Mouse (Mus musculus): Measurements from ENCODE around the gene Angel2. TPM values are rescaled to one million over a fixed set of nuclear protein-coding genes. Genes with fewer than 3 reads are reported as not detected.
"Not testable (repeated sequence)": the region's sequence is repeated elsewhere in the genome, so short reads cannot be mapped to it uniquely, and the experiment has no call there.

Angel2 gene
- polyA plus RNA-seq (2012; ENCODE audit: insufficient read depth, insufficient read length, missing spikeins) = 40.7 and 41.7 TPM in 2 replicates

DNA sequence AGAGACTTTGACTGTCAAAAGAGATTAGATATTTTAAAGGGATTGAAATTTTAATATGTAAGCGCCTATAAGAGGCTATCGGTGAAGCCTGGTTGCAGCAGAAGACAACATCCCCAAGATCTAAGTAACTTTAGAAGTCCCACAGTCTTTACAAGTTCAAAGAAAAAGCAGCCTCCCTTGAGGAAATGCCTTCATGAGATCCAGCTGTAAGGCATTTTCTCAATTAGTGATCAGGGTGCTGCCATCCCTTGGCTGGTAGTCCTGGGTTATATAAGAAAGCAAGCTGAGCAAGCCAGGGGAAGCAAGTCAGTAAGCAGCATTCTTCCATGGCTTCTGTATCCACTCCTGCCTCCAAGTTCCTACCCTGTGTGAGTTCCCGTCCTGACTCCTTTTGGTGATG lies at the start of gene Angel2:
Angel2 (plus strand) TSS at position 301 of the 400 bp plus-strand sequence.
- not testable (repeated sequence) for H3K4me3 ChIP-seq (ENCODE audit: insufficient read depth, low read length); H3K27ac ChIP-seq (ENCODE audit: insufficient read depth, low read depth, low read length)
- H3K4me1 ChIP-seq (ENCODE audit: control insufficient read depth, insufficient read depth, low read length) = peaks cover 11% of the 10 kb centered on the region

DNA sequence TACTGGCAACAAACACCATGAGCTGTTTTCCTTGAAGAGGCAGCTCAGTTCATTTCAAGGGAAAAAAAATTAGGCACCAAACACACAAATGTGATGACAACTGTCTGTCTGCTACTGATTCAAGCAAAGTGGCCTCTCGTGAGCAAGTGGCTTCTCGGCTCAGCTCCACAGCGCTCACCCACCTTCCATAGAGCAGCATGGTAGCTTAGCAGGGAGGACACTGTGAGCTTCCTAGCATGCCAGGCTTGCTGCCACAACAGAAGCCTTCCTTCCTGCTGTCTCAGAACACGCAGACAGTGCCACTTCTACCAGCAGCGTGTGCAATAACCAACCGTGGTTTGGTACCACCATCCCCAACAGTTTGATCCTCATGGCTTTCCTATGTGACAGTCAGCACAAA lies 49.2 kb upstream of the Angel2 start:
- no peak overlapping the region for H3K4me3 ChIP-seq (ENCODE audit: insufficient read depth, low read length)
- H3K27ac ChIP-seq (ENCODE audit: insufficient read depth, low read depth, low read length) = no peak overlapping the region
- TF ChIP-seq POLR2A (IDR thresholded peaks at IDR 0.05; ENCODE audit: borderline replicate concordance, low read depth, low read length) (no peak), CTCF (IDR thresholded peaks at IDR 0.05; ENCODE audit: low read depth, low read length) (no peak)
- peaks cover 13% of the 10 kb centered on the region for H3K4me1 ChIP-seq (ENCODE audit: control insufficient read depth, insufficient read depth, low read length)

DNA sequence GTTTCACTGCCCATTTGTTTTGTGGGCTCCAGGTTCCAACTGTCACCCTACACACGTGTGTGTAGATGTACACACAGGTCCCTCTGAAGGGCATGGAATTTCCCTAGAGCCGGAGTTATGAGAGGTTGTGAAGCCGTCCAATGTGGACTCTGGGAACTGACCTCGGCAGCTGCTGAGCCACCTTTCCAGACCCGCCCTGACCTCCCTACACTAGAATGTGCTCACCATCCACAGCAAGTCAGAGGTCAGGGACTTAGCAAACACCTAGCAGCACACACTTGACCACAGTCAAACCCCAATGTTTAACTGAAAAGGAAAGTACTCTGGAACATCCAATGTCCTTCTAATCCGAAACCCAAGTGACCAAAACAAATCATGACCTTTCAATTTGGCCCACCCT lies 44.3 kb upstream of the Angel2 start:
- TF ChIP-seq CTCF (IDR thresholded peaks at IDR 0.05; ENCODE audit: low read depth, low read length) (no peak), POLR2A (IDR thresholded peaks at IDR 0.05; ENCODE audit: borderline replicate concordance, low read depth, low read length) (no peak)
- H3K4me1 ChIP-seq (ENCODE audit: control insufficient read depth, insufficient read depth, low read length) = peaks cover 3% of the 10 kb centered on the region; the same call in 1 of the 2 replicates
- no peak overlapping the region for H3K4me3 ChIP-seq (ENCODE audit: insufficient read depth, low read length)
- H3K27ac ChIP-seq (ENCODE audit: insufficient read depth, low read depth, low read length) = no peak overlapping the region

DNA sequence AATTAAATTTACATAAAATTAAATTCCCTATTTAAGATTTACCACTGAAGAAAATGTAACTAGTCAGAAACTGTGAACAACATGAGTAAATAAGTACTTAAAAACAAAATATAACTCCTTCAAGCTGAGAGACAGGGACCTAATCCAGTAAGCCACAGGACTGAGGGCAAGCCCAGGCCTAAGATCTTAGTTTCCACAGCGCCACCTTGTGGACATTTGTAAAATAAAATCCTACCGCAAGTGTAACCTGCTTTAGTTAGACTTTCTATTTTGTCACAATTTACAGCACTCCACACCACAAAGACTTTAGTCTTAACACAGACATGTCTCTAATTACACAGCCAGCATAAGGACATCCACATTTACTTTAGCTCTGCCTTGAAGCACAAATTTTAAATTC lies 43.5 kb upstream of the Angel2 start:
- no peak overlapping the region for H3K27ac ChIP-seq (ENCODE audit: insufficient read depth, low read depth, low read length)
- no peak overlapping the region for H3K4me3 ChIP-seq (ENCODE audit: insufficient read depth, low read length)
- TF ChIP-seq CTCF (IDR thresholded peaks at IDR 0.05; ENCODE audit: low read depth, low read length) (no peak), POLR2A (IDR thresholded peaks at IDR 0.05; ENCODE audit: borderline replicate concordance, low read depth, low read length) (no peak)
- no peaks in the 10 kb centered on the region for H3K4me1 ChIP-seq (ENCODE audit: control insufficient read depth, insufficient read depth, low read length)

DNA sequence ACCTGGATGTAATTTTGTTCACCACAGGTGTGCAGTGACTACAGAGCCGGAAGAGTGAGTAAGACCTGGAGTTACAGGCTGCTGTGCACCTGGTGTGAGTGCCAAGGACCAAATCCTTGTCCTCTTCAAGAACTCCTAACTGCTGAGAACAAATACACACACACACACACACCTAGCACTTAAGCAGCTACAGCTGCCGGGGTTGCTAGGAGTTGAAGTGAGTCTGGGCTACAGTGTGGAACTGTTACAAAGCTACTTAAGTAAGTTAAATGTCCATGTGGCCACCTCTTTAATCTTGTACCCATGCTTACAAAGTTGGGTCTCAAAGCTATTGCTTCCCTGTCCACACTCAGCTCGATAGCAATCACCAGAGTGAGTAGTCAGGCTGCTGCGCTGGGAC lies 38.9 kb upstream of the Angel2 start:
- no peak overlapping the region for H3K27ac ChIP-seq (ENCODE audit: insufficient read depth, low read depth, low read length)
- TF ChIP-seq POLR2A (IDR thresholded peaks at IDR 0.05; ENCODE audit: borderline replicate concordance, low read depth, low read length) (no peak), CTCF (IDR thresholded peaks at IDR 0.05; ENCODE audit: low read depth, low read length) (no peak)
- H3K4me3 ChIP-seq (ENCODE audit: insufficient read depth, low read length) = no peak overlapping the region
- no peaks in the 10 kb centered on the region for H3K4me1 ChIP-seq (ENCODE audit: control insufficient read depth, insufficient read depth, low read length)

DNA sequence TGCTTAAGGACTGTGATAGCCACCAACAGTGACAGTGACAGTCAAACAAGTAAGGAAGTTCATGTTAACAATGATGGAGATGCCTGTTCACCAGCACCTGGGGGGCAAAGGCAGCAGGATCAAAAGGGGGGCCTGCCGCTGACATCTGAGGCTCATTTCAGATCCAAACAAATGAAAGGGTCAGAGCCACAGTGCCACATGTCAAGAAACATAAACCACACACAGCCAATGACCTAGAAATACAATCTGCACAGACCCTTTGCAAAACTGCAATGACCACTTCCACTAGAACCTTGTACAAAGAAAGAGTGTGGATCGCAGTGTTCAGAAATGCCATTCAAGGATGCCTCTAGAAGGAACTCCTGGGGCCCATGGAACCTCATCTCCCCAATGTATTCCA lies 36.9 kb upstream of the Angel2 start:
- Histone ChIP-seq H3K4me3 (ENCODE audit: insufficient read depth, low read length) (no peak overlapping the region), H3K27ac (ENCODE audit: insufficient read depth, low read depth, low read length) (no peak overlapping the region), H3K4me1 (ENCODE audit: control insufficient read depth, insufficient read depth, low read length) (peaks cover 4% of the 10 kb centered on the region; the same call in 1 of the 2 replicates)
- no peak for TF ChIP-seq POLR2A (IDR thresholded peaks at IDR 0.05; ENCODE audit: borderline replicate concordance, low read depth, low read length)
- TF ChIP-seq CTCF (IDR thresholded peaks at IDR 0.05; ENCODE audit: low read depth, low read length) = no peak

DNA sequence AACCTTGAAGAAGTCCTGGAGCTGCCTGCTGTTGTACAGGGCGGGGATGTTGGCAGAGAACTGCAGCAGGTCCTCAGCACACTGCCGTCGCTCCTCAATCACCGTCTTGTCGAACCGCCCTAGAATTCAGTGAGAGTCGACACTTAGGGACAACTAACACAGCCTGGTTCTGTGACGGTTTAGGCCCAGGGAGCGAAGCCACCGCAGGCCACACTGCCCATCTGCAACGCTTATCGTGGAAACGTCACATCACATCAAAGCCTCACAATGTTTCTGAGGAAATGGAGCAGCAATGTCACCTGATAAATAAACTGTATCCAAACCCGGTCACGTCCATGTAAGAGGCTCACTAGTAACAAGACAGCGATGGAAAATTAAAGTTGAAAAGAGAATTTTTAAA lies 36.3 kb upstream of the Angel2 start:
- no peak for TF ChIP-seq CTCF (IDR thresholded peaks at IDR 0.05; ENCODE audit: low read depth, low read length)
- TF ChIP-seq POLR2A (IDR thresholded peaks at IDR 0.05; ENCODE audit: borderline replicate concordance, low read depth, low read length) = no peak
- Histone ChIP-seq H3K4me3 (ENCODE audit: insufficient read depth, low read length) (no peak overlapping the region), H3K27ac (ENCODE audit: insufficient read depth, low read depth, low read length) (no peak overlapping the region), H3K4me1 (ENCODE audit: control insufficient read depth, insufficient read depth, low read length) (peaks cover 4% of the 10 kb centered on the region; the same call in 1 of the 2 replicates)

DNA sequence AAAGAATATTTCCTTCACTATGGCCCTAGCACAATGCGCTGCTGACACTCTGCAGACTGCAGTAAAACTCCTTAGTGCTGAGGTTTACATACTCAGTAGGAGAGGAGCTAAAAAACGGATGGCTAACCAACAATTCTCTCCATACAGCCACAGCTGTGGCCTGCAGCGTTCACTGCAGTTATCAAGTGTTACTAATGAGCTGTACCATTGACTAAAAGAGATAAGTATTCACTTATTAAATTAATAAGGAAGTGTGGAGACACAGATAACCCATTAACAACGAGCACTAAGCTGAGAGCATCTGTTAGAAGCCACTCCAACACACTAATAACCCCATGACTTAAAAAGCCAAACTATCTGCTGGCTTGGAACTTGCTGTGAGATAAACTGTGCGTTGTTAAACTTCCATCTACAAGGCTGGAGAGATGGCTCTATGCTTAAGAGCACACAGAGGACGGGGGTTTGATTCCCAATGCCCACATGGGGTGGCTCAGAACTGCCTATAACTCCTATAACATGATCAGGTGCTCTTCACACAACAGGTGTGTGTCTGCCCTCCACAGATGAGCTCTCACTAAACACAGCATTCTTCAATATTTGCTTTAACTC lies 31.2 kb upstream of the Angel2 start:
- H3K4me3 ChIP-seq (ENCODE audit: insufficient read depth, low read length) = no peak overlapping the region
- H3K27ac ChIP-seq (ENCODE audit: insufficient read depth, low read depth, low read length) = no peak overlapping the region
- no peak for TF ChIP-seq POLR2A (IDR thresholded peaks at IDR 0.05; ENCODE audit: borderline replicate concordance, low read depth, low read length)
- no peak for TF ChIP-seq CTCF (IDR thresholded peaks at IDR 0.05; ENCODE audit: low read depth, low read length)
- H3K4me1 ChIP-seq (ENCODE audit: control insufficient read depth, insufficient read depth, low read length) = peaks cover 4% of the 10 kb centered on the region; the same call in 1 of the 2 replicates

DNA sequence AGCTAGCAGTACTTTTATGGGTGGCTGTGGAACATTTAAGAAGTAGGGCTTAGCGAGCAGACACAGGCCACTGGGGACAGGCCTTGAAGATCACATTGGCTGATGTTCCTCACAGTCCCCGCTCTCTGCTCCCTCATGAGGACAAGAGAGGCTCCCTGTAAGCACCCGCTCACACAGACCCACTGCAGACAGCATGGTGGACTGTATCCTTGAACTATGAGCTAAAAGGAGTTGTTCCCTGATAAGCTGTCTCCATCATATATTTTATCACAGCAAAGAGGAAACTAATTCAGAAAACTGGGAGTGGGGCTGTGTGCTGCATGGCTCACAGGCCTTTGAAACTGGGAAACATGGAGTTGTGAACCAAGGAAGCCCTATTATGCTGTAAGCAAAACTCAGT lies 26.7 kb upstream of the Angel2 start:
- H3K4me1 ChIP-seq (ENCODE audit: control insufficient read depth, insufficient read depth, low read length) = peaks cover 8% of the 10 kb centered on the region
- H3K27ac ChIP-seq (ENCODE audit: insufficient read depth, low read depth, low read length) = no peak overlapping the region
- TF ChIP-seq CTCF (IDR thresholded peaks at IDR 0.05; ENCODE audit: low read depth, low read length) (no peak), POLR2A (IDR thresholded peaks at IDR 0.05; ENCODE audit: borderline replicate concordance, low read depth, low read length) (no peak)
- H3K4me3 ChIP-seq (ENCODE audit: insufficient read depth, low read length) = no peak overlapping the region

DNA sequence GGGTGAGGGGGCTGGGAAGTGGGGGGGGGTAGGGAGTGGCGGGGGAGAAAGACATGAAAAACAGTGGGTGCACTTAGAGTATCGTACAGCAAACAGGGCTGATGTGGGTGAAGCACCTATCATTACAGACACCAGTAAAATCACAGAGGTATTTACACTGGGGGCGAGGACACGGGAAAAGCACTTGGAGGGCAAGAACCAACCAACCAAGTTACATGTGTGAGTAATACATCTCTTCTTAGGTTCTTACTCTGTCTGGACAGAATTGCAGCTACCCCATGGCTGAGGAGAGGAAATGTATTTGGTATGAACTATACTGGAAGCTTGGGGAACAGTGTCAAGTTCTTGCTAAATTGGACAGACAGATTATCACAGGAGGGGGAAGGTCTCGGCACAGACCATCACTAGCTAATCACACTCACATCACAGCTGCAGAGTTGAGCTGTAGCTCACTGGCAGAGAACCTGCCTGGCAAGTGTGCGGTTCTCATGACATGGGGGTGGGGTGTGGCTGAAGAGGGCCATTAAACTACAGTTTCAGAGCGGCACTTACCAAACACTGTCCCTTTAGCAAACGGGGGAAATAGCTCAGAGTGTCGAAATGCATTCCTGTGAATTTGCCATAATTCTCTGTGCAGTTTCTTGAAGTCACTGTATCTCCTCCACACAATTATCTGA lies 25.9 kb upstream of the Angel2 start:
- TF ChIP-seq CTCF (IDR thresholded peaks at IDR 0.05; ENCODE audit: low read depth, low read length) (no peak), POLR2A (IDR thresholded peaks at IDR 0.05; ENCODE audit: borderline replicate concordance, low read depth, low read length) (no peak)
- H3K4me1 ChIP-seq (ENCODE audit: control insufficient read depth, insufficient read depth, low read length) = peaks cover 8% of the 10 kb centered on the region
- H3K27ac ChIP-seq (ENCODE audit: insufficient read depth, low read depth, low read length) = no peak overlapping the region
- H3K4me3 ChIP-seq (ENCODE audit: insufficient read depth, low read length) = no peak overlapping the region
